Mouse (Mus musculus) embryonic facial prominence, embryonic 15.5 days (tissue): Measurements from ENCODE around the gene Adh1. TPM values are rescaled to one million over a fixed set of nuclear protein-coding genes. Genes with fewer than 3 reads are reported as not detected.

Experiments used
- ATAC-seq: fragments of 200-750 bp; cut with Nextera tagmentation; 2 replicates; pipeline ENCODE4 v1.8.0; 2017; ENCODE audit warnings: low read depth, moderate TSS enrichment; ENCODE audit not compliant: insufficient number of reproducible peaks, low FRiP score, low TSS enrichment
- H3K27ac ChIP-seq: fragments of 300-500 bp; sonication (generic); replicated peaks from 2 replicates; pipeline ENCODE4 v1.5.1; 2015; ENCODE audit warnings: mild to moderate bottlenecking, inconsistent platforms
- H3K27me3 ChIP-seq: fragments of 300-500 bp; sonication (generic); 2 replicates; pipeline ENCODE4 v1.6.1; 2015; ENCODE audit warnings: inconsistent platforms
- H3K36me3 ChIP-seq: fragments of 300-500 bp; sonication (generic); 2 replicates; pipeline ENCODE4 v1.6.1; 2015; ENCODE audit warnings: mild to moderate bottlenecking, inconsistent platforms
- H3K4me1 ChIP-seq: fragments of 300-500 bp; sonication (generic); 2 replicates; pipeline ENCODE4 v1.6.1; 2015; ENCODE audit warnings: inconsistent platforms
- H3K4me2 ChIP-seq: fragments of 300-500 bp; sonication (generic); replicated peaks from 2 replicates; pipeline ENCODE4 v1.6.1; 2015; ENCODE audit warnings: mild to moderate bottlenecking, inconsistent platforms
- H3K4me3 ChIP-seq: fragments of 300-500 bp; sonication (generic); replicated peaks from 2 replicates; pipeline ENCODE4 v1.5.1; 2015; ENCODE audit warnings: mild to moderate bottlenecking, inconsistent platforms
- H3K9ac ChIP-seq: fragments of 300-500 bp; sonication (generic); 2 replicates; pipeline ENCODE4 v1.6.1; 2015; ENCODE audit warnings: inconsistent platforms
- H3K9me3 ChIP-seq: fragments of 300-500 bp; sonication (generic); replicated peaks from 2 replicates; pipeline ENCODE4 v1.6.1; 2016; ENCODE audit warnings: inconsistent platforms
- whole genome bisulfite sequencing: fragments of 180-500 bp; shearing (Covaris S2); methylation state at CpG from one replicate; pipeline ENCODE4 v1.1.7; 2015; 5-methylcytosine and 5-hydroxymethylcytosine counted together
- polyA plus RNA-seq: library from polyadenylated mRNA; unstranded; fragments of >200 nt; fragmentation: Nextera tagmentation; extraction: Ambion mirVana; gene quantifications from 2 replicates; pipeline ENCODE4 v1.2.1, GENCODE M21; 2015

Gene Adh1
- polyA plus RNA-seq, 1 experiment from 2014 or later, result 30.5 TPM

- no peak for ATAC-seq
- no peak overlapping the region for H3K9ac ChIP-seq
- no peaks in the 10 kb centered on the region for H3K4me1 ChIP-seq
- H3K9me3 ChIP-seq, result no peaks in the 10 kb centered on the region
- H3K36me3 ChIP-seq, result no peaks in the 10 kb centered on the region
- H3K27ac ChIP-seq, result no peak overlapping the region
- H3K4me3 ChIP-seq, result no peak overlapping the region
- 79% methylated on average over 7 of the region's 7 CpGs for WGBS
- no peak overlapping the region for H3K4me2 ChIP-seq
- H3K27me3 ChIP-seq, result no peaks in the 10 kb centered on the region
Measured at GRCm38 (mm10) chr3:138225853-138226252, 34.9 kb upstream of the Adh1 start.

GRCm38 (mm10) chr3:138226476-138226875, 34.3 kb upstream of the Adh1 start:
- Histone ChIP-seq H3K27me3 (no peaks in the 10 kb centered on the region), H3K9me3 (no peaks in the 10 kb centered on the region), H3K27ac (no peak overlapping the region), H3K9ac (no peak overlapping the region), H3K4me3 (no peak overlapping the region), H3K4me1 (no peaks in the 10 kb centered on the region), H3K36me3 (no peaks in the 10 kb centered on the region), H3K4me2 (no peak overlapping the region)
- 94% methylated on average over 6 of the region's 6 CpGs for WGBS
- ATAC-seq, result no peak

- Histone ChIP-seq H3K36me3 (no peaks in the 10 kb centered on the region), H3K9ac (no peak overlapping the region), H3K9me3 (no peaks in the 10 kb centered on the region), H3K27me3 (no peaks in the 10 kb centered on the region), H3K27ac (no peak overlapping the region), H3K4me3 (no peak overlapping the region), H3K4me1 (no peaks in the 10 kb centered on the region), H3K4me2 (no peak overlapping the region)
- 94% methylated on average over 2 of the region's 2 CpGs for WGBS
- no peak for ATAC-seq
Measured at GRCm38 (mm10) chr3:138227082-138227481, 33.7 kb upstream of the Adh1 start.

- Histone ChIP-seq H3K4me2 (no peak overlapping the region), H3K4me1 (no peaks in the 10 kb centered on the region), H3K27me3 (no peaks in the 10 kb centered on the region), H3K4me3 (no peak overlapping the region), H3K36me3 (no peaks in the 10 kb centered on the region), H3K9me3 (no peaks in the 10 kb centered on the region), H3K9ac (no peak overlapping the region), H3K27ac (no peak overlapping the region)
- no peak for ATAC-seq
- WGBS, result 92% methylated on average over 8 of the region's 8 CpGs
Measured at GRCm38 (mm10) chr3:138227782-138228181, 33.0 kb upstream of the Adh1 start.

GRCm38 (mm10) chr3:138229448-138229847, 31.3 kb upstream of the Adh1 start:
- Histone ChIP-seq H3K4me2 (no peak overlapping the region), H3K27ac (no peak overlapping the region), H3K9ac (no peak overlapping the region), H3K4me1 (no peaks in the 10 kb centered on the region), H3K36me3 (no peaks in the 10 kb centered on the region), H3K27me3 (no peaks in the 10 kb centered on the region), H3K4me3 (no peak overlapping the region), H3K9me3 (no peaks in the 10 kb centered on the region)
- WGBS, result 88% methylated on average over 1 of the region's 1 CpGs
- no peak for ATAC-seq

GRCm38 (mm10) chr3:138230266-138230665, 30.5 kb upstream of the Adh1 start:
- WGBS, result 73% methylated on average over 3 of the region's 3 CpGs
- H3K9ac ChIP-seq, result no peak overlapping the region
- no peaks in the 10 kb centered on the region for H3K4me1 ChIP-seq

GRCm38 (mm10) chr3:138231531-138231930, 29.3 kb upstream of the Adh1 start:
- no peak overlapping the region for H3K4me2 ChIP-seq
- H3K27me3 ChIP-seq, result no peaks in the 10 kb centered on the region
- 64% methylated on average over 2 of the region's 2 CpGs for WGBS
- no peak overlapping the region for H3K27ac ChIP-seq
- no peaks in the 10 kb centered on the region for H3K36me3 ChIP-seq
- ATAC-seq, result no peak
- H3K9me3 ChIP-seq, result no peaks in the 10 kb centered on the region
- H3K4me3 ChIP-seq, result no peak overlapping the region
- no peak overlapping the region for H3K9ac ChIP-seq
- H3K4me1 ChIP-seq, result no peaks in the 10 kb centered on the region

More at GRCm38 (mm10) chr3:138230266-138230665, 30.5 kb upstream of the Adh1 start:
- Histone ChIP-seq H3K9me3 (no peaks in the 10 kb centered on the region), H3K4me3 (no peak overlapping the region), H3K27ac (no peak overlapping the region), H3K27me3 (no peaks in the 10 kb centered on the region), H3K36me3 (no peaks in the 10 kb centered on the region), H3K4me2 (no peak overlapping the region)
- no peak for ATAC-seq

GRCm38 (mm10) chr3:138236546-138237163, 24.1 kb upstream of the Adh1 start:
- Histone ChIP-seq H3K4me2 (no peak overlapping the region), H3K27me3 (no peaks in the 10 kb centered on the region), H3K27ac (0 out of 2 replicates have a peak overlapping the region, but pooled peaks have one; percentile 7), H3K4me1 (no peaks in the 10 kb centered on the region), H3K9ac (no peak overlapping the region), H3K36me3 (no peaks in the 10 kb centered on the region), H3K9me3 (no peaks in the 10 kb centered on the region), H3K4me3 (no peak overlapping the region)
- no peak for ATAC-seq
- 76% methylated on average over 11 of the region's 11 CpGs for WGBS

- Histone ChIP-seq H3K36me3 (no peaks in the 10 kb centered on the region), H3K27me3 (no peaks in the 10 kb centered on the region), H3K4me2 (no peak overlapping the region), H3K4me1 (no peaks in the 10 kb centered on the region), H3K27ac (no peak overlapping the region), H3K9ac (no peak overlapping the region), H3K9me3 (no peaks in the 10 kb centered on the region), H3K4me3 (no peak overlapping the region)
- no peak for ATAC-seq
- WGBS, result 78% methylated on average over 10 of the region's 10 CpGs
Measured at GRCm38 (mm10) chr3:138238046-138238445, 22.7 kb upstream of the Adh1 start.

- 87% methylated on average over 6 of the region's 6 CpGs for WGBS
- Histone ChIP-seq H3K4me1 (no peaks in the 10 kb centered on the region), H3K36me3 (no peaks in the 10 kb centered on the region), H3K27me3 (no peaks in the 10 kb centered on the region), H3K27ac (no peak overlapping the region), H3K9me3 (no peaks in the 10 kb centered on the region), H3K4me3 (no peak overlapping the region), H3K9ac (no peak overlapping the region), H3K4me2 (no peak overlapping the region)
- ATAC-seq, result no peak
Measured at GRCm38 (mm10) chr3:138239461-138239860, 21.3 kb upstream of the Adh1 start.

GRCm38 (mm10) chr3:138240411-138240810, 20.4 kb upstream of the Adh1 start:
- Histone ChIP-seq H3K9me3 (no peaks in the 10 kb centered on the region), H3K27me3 (no peaks in the 10 kb centered on the region), H3K4me3 (no peak overlapping the region), H3K4me1 (no peaks in the 10 kb centered on the region), H3K27ac (no peak overlapping the region), H3K9ac (no peak overlapping the region), H3K36me3 (no peaks in the 10 kb centered on the region), H3K4me2 (no peak overlapping the region)
- ATAC-seq, result no peak
- WGBS, result 83% methylated on average over 3 of the region's 3 CpGs

- Histone ChIP-seq H3K4me2 (no peak overlapping the region), H3K27ac (no peak overlapping the region), H3K4me1 (no peaks in the 10 kb centered on the region), H3K27me3 (no peaks in the 10 kb centered on the region), H3K4me3 (no peak overlapping the region), H3K9ac (no peak overlapping the region), H3K36me3 (no peaks in the 10 kb centered on the region), H3K9me3 (no peaks in the 10 kb centered on the region)
- ATAC-seq, result no peak
- WGBS, result 78% methylated on average over 5 of the region's 5 CpGs
Measured at GRCm38 (mm10) chr3:138240942-138241341, 19.8 kb upstream of the Adh1 start.
